Mouse (Mus musculus): ENCODE measurements around the gene Vamp9. TPM values are rescaled to one million over a fixed set of nuclear protein-coding genes. Genes with fewer than 3 reads are reported as not detected.

Vamp9 gene
- total RNA-seq, 1 experiment from 2014 or later, result not detected

Other genes with a start within 250 kb of the Vamp9 start
- 2.4 and 12.6 TPM in 2 replicates for gene Rasgef1b, start 177.2 kb upstream of the Vamp9 start, total RNA-seq (2017)
- gene Hnrnpd, start 72.7 kb downstream of the Vamp9 start, total RNA-seq (2017), result 181 and 264 TPM in 2 replicates
- gene 4930524J08Rik, start 72.8 kb downstream of the Vamp9 start, total RNA-seq (2017), result 1.4 TPM in 1 of 2 replicates, not detected in the other
- 461 and 481 TPM in 2 replicates for gene Hnrnpdl, start 133.4 kb downstream of the Vamp9 start, total RNA-seq (2017)
- 37.4 and 39.7 TPM in 2 replicates for gene Enoph1, start 133.7 kb downstream of the Vamp9 start, total RNA-seq (2017)

Measured in common myeloid progenitor, adult 5-6 weeks (primary cell).